ENCODE assay signal across 8 mouse cellular contexts in the genomic region with DNA sequence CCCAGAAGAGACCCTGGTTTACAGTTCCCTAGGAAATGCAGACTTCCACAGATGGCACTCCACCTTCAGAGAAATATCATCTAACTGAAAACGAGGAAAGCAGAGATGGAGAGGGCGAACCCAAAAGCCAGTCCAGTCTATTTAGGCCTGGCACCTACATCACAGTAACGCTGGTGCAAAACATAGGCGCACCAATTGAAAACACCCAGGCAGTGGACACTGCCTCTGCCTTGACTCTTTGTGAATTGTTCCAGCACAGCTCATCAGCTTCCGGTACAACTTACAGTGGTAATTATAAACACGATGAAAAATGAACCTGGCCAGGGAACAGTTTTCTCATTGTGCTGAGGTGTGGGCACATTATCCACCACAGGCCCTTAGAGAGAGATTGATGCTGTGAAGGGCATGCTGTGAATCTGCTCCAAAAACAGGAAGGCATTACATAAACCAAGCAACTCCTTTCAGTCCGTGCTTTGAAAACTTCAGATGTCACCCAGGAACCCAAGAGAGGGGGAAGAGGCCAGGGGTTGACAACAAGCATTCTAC. TPM values are rescaled to one million over a fixed set of nuclear protein-coding genes. Genes with fewer than 3 reads are reported as not detected.
DNase-seq lines count a peak whose midpoint lies in the region; ATAC-seq and TF ChIP-seq lines count a peak whose summit lies in the region.

No protein-coding gene starts in this region.

- H3K27ac ChIP-seq in heart, embryonic 11.5 days (ENCODE audit: low read depth, low read length), result peak overlapping the region; percentile 89
- peak overlapping the region; percentile 97 for H3K27ac ChIP-seq in forebrain, embryonic 13.5 days
- peak overlapping the region; percentile 97 for H3K27ac ChIP-seq in limb, embryonic 12.5 days
- peak overlapping the region; percentile 99 for H3K27ac ChIP-seq in midbrain, postnatal 0 days (ENCODE audit: low read depth, low read length)

- WGBS in heart, embryonic 11.5 days (ENCODE audit: insufficient replicate concordance), result 26% methylated on average over 7 of the region's 7 CpGs
- 20% methylated on average over 7 of the region's 7 CpGs for WGBS in forebrain, embryonic 13.5 days
- 13% methylated on average over 7 of the region's 7 CpGs for WGBS in limb, embryonic 12.5 days
- 7% methylated on average over 7 of the region's 7 CpGs for WGBS in midbrain, postnatal 0 days

- no peaks in the 10 kb centered on the region for H3K36me3 ChIP-seq in heart, embryonic 11.5 days (ENCODE audit: control insufficient read depth, insufficient read depth, low read length)
- no peaks in the 10 kb centered on the region for H3K36me3 ChIP-seq in forebrain, embryonic 13.5 days (ENCODE audit: poor library complexity, severe bottlenecking)
- no peaks in the 10 kb centered on the region for H3K36me3 ChIP-seq in limb, embryonic 12.5 days
- H3K36me3 ChIP-seq in midbrain, postnatal 0 days (ENCODE audit: insufficient read depth, low read length), result no peaks in the 10 kb centered on the region

- TF ChIP-seq CTCF in midbrain, postnatal 0 days (IDR thresholded peaks at IDR 0.05), result no peak

- no peaks in the 10 kb centered on the region for H3K27me3 ChIP-seq in heart, embryonic 11.5 days (ENCODE audit: control insufficient read depth, insufficient read depth, low read length)
- H3K27me3 ChIP-seq in forebrain, embryonic 13.5 days, result no peaks in the 10 kb centered on the region
- H3K27me3 ChIP-seq in limb, embryonic 12.5 days, result no peaks in the 10 kb centered on the region
- H3K27me3 ChIP-seq in midbrain, postnatal 0 days (ENCODE audit: insufficient read depth, low read length), result no peaks in the 10 kb centered on the region

- no peak for ATAC-seq in heart, embryonic 11.5 days (replicated peaks; ENCODE audit: insufficient number of reproducible peaks, low FRiP score, low TSS enrichment)
- no peak for ATAC-seq in forebrain, embryonic 13.5 days
- no peak for ATAC-seq in limb, embryonic 12.5 days (ENCODE audit: insufficient number of reproducible peaks, insufficient read depth, low FRiP score, low TSS enrichment, low read depth)
- ATAC-seq in midbrain, postnatal 0 days (ENCODE audit: low FRiP score), result no peak
- no peak for ATAC-seq in monocyte, adult 5-6 weeks (replicated peaks; ENCODE audit: insufficient number of reproducible peaks, low FRiP score, low TSS enrichment, poor library complexity, severe bottlenecking)

- peaks cover 13% of the 10 kb centered on the region; the same call in 1 of the 2 replicates for H3K4me1 ChIP-seq in heart, embryonic 11.5 days (ENCODE audit: control insufficient read depth, insufficient read depth, low read length)
- peaks cover 46% of the 10 kb centered on the region for H3K4me1 ChIP-seq in forebrain, embryonic 13.5 days
- H3K4me1 ChIP-seq in limb, embryonic 12.5 days (replicated peaks), result peaks cover 28% of the 10 kb centered on the region
- peaks cover 10% of the 10 kb centered on the region for H3K4me1 ChIP-seq in midbrain, postnatal 0 days (ENCODE audit: insufficient read depth, low read length)

- peak overlapping the region; percentile 86 for H3K4me3 ChIP-seq in heart, embryonic 11.5 days (ENCODE audit: low read depth, low read length)
- H3K4me3 ChIP-seq in forebrain, embryonic 13.5 days, result peak overlapping the region; percentile 85
- H3K4me3 ChIP-seq in limb, embryonic 12.5 days (replicated peaks), result peak overlapping the region; percentile 85
- H3K4me3 ChIP-seq in midbrain, postnatal 0 days (ENCODE audit: low read depth, low read length), result peak overlapping the region; percentile 94

- H3K4me2 ChIP-seq in heart, embryonic 11.5 days, result peak overlapping the region; percentile 79
- peak overlapping the region; percentile 79 for H3K4me2 ChIP-seq in forebrain, embryonic 13.5 days
- peak overlapping the region; percentile 77 for H3K4me2 ChIP-seq in limb, embryonic 12.5 days
- H3K4me2 ChIP-seq in midbrain, postnatal 0 days (ENCODE audit: low read depth, low read length, poor library complexity, severe bottlenecking), result peak overlapping the region; percentile 66

- intact Hi-C loops in heart, postnatal 10 days (cut with DNase I), result loop anchor here (2.0 to 5.0 kb wide), 3 partner anchors 45 to 187 kb away; no protein-coding TSS in a partner anchor

- DNase-seq in heart, postnatal 10 days, result no peak
- DNase-seq in Muller cell, postnatal 12 days (ENCODE audit: inconsistent ontology term), result peak; percentile 57
- DNase-seq in midbrain, postnatal 0 days (ENCODE audit: low spot score), result no peak
- DNase-seq in frontal cortex, postnatal 14 days (ENCODE audit: low spot score in 2 of 2), result no peak

- no peaks in the 10 kb centered on the region for H3K9me3 ChIP-seq in heart, embryonic 11.5 days (replicated peaks; ENCODE audit: control insufficient read depth, low read length)
- H3K9me3 ChIP-seq in forebrain, embryonic 13.5 days (replicated peaks), result no peaks in the 10 kb centered on the region
- no peaks in the 10 kb centered on the region for H3K9me3 ChIP-seq in limb, embryonic 12.5 days
- no peaks in the 10 kb centered on the region for H3K9me3 ChIP-seq in midbrain, postnatal 0 days (ENCODE audit: low read length)

- peak overlapping the region; percentile 97 for H3K9ac ChIP-seq in heart, embryonic 11.5 days (ENCODE audit: low read depth, low read length)
- peak overlapping the region; percentile 98 for H3K9ac ChIP-seq in forebrain, embryonic 13.5 days
- H3K9ac ChIP-seq in limb, embryonic 12.5 days (replicated peaks), result peak overlapping the region; percentile 97
- peak overlapping the region; percentile 99 for H3K9ac ChIP-seq in midbrain, postnatal 0 days (replicated peaks; ENCODE audit: low read length, poor library complexity, severe bottlenecking)

RNA-seq across cellular contexts. Expression of a gene that starts 1.5 kb away (rescaled TPM):
- 23.0 and 26.2 TPM in 2 replicates for polyA plus RNA-seq in heart, embryonic 11.5 days (2014; fragmentation: Nextera tagmentation; extraction: Ambion mirVana)
- 10 to 100 TPM; 32.7 to 33.8 TPM for total RNA-seq in heart, postnatal 10 days (2021)
- 49.5 and 50.9 TPM in 2 replicates for polyA plus RNA-seq in forebrain, embryonic 13.5 days (2015; fragmentation: Nextera tagmentation; extraction: Ambion mirVana)
- polyA plus RNA-seq in limb, embryonic 12.5 days (2016; fragmentation: Nextera tagmentation; extraction: Ambion mirVana), result 46.3 and 52.8 TPM in 2 replicates
- total RNA-seq in midbrain, postnatal 0 days (2014; rRNA removed), result 75.6 and 78.8 TPM in 2 replicates
- polyA plus RNA-seq in midbrain, postnatal 0 days (2015; fragmentation: Nextera tagmentation; extraction: Ambion mirVana), result 49.1 and 52.5 TPM in 2 replicates
- total RNA-seq in monocyte, adult 5-6 weeks (2017), result 20.4 to 33.2 TPM (median 21.8 TPM) in 3 replicates
